Mouse (Mus musculus): ENCODE results near the gene Porcn.

DNA sequence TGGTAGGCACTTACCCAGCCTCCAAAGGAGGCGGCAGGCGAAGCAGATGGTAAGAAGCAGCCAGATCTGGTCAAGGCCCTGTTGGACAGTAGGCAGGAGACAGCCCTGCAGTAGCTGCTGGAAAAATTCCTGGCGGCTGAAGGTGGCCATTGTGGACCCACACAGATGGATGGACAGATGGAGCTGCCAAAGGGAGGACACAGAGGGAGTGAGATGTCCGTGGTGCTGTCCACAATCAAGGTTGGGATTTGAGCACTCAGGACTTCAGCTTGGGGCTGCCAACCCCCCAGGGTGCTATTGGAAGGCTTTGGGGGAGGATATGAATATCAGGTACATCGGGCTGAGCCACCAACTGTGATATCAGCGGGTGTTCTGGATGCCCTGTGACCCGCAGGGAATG is 774 bp downstream of the Porcn start:
- TF ChIP-seq CTCF (IDR thresholded peaks at IDR 0.05; ENCODE audit: low read depth, low read length) = no peak
- TF ChIP-seq POLR2AphosphoS5 (IDR thresholded peaks at IDR 0.05; ENCODE audit: insufficient replicate concordance, low read depth, low read length) = no peak
- no peak for TF ChIP-seq TAL1 (conservative IDR thresholded peaks at IDR 0.05; ENCODE audit: low read depth, low read length)
- TF ChIP-seq GATA1 (IDR thresholded peaks at IDR 0.05; ENCODE audit: borderline replicate concordance, low read length) = no peak
- TF ChIP-seq GATA2 (IDR thresholded peaks at IDR 0.05; ENCODE audit: borderline replicate concordance, low read depth, low read length) = no peak

Measured in G1E (cell line).